Mouse (Mus musculus) midbrain, embryonic 16.5 days (tissue): ENCODE data around the gene Ahcyl1. TPM values are rescaled to one million over a fixed set of nuclear protein-coding genes. Genes with fewer than 3 reads are reported as not detected.
A peak's percentile ranks its signal among the peaks of the same experiment; 100 is the strongest.

ENCODE experiments used
- ATAC-seq: fragments of 200-750 bp; cut with Nextera tagmentation; 2 replicates; pipeline ENCODE4 v1.8.0; 2017; ENCODE audit warnings: moderate TSS enrichment
- H3K27ac ChIP-seq: fragments of 300-500 bp; sonication (generic); 2 replicates; pipeline ENCODE4 v1.5.1; 2014; ENCODE audit warnings: mild to moderate bottlenecking, low read length, mixed read lengths
- H3K27me3 ChIP-seq: fragments of 300-500 bp; sonication (generic); 2 replicates; pipeline ENCODE4 v1.6.1; 2014; ENCODE audit warnings: low read depth, low read length, mixed read lengths; ENCODE audit not compliant: control insufficient read depth, insufficient read depth
- H3K36me3 ChIP-seq: fragments of 300-500 bp; sonication (generic); 2 replicates; pipeline ENCODE4 v1.6.1; 2014; ENCODE audit warnings: mild to moderate bottlenecking, low read length, moderate library complexity, mixed read lengths; ENCODE audit not compliant: control insufficient read depth, insufficient read depth
- H3K4me1 ChIP-seq: fragments of 300-500 bp; sonication (generic); 2 replicates; pipeline ENCODE4 v1.6.1; 2014; ENCODE audit warnings: mild to moderate bottlenecking, low read length, mixed read lengths; ENCODE audit not compliant: control insufficient read depth, insufficient read depth
- H3K4me2 ChIP-seq: fragments of 300-500 bp; sonication (generic); 2 replicates; pipeline ENCODE4 v1.6.1; 2014; ENCODE audit warnings: mild to moderate bottlenecking, low read length, mixed read lengths
- H3K4me3 ChIP-seq: fragments of 300-500 bp; sonication (generic); 2 replicates; pipeline ENCODE4 v1.5.1; 2014; ENCODE audit warnings: low read depth, mild to moderate bottlenecking, low read length, moderate library complexity, mixed read lengths
- H3K9ac ChIP-seq: fragments of 300-500 bp; sonication (generic); 2 replicates; pipeline ENCODE4 v1.6.1; 2014; ENCODE audit warnings: low read depth, low read length, mixed read lengths
- H3K9me3 ChIP-seq: fragments of 300-500 bp; sonication (generic); replicated peaks from 2 replicates; pipeline ENCODE4 v1.6.1; 2014; ENCODE audit warnings: mild to moderate bottlenecking, low read length, mixed read lengths; ENCODE audit not compliant: control insufficient read depth, poor library complexity, severe bottlenecking
- whole genome bisulfite sequencing: fragments of 180-500 bp; shearing (Covaris S2); extraction: QIAGEN DNeasy Blood & Tissue Kit; methylation state at CpG from one replicate; pipeline ENCODE4 v1.1.7; 2014; 5-methylcytosine and 5-hydroxymethylcytosine counted together
- polyA plus RNA-seq: library from polyadenylated mRNA; unstranded; fragments of >200 nt; fragmentation: Nextera tagmentation; extraction: Ambion mirVana; gene quantifications from 2 replicates; pipeline ENCODE4 v1.2.1, GENCODE M21; 2015

Gene Ahcyl1
- polyA plus RNA-seq, 1 experiment from 2014 or later = 114 TPM

DNA sequence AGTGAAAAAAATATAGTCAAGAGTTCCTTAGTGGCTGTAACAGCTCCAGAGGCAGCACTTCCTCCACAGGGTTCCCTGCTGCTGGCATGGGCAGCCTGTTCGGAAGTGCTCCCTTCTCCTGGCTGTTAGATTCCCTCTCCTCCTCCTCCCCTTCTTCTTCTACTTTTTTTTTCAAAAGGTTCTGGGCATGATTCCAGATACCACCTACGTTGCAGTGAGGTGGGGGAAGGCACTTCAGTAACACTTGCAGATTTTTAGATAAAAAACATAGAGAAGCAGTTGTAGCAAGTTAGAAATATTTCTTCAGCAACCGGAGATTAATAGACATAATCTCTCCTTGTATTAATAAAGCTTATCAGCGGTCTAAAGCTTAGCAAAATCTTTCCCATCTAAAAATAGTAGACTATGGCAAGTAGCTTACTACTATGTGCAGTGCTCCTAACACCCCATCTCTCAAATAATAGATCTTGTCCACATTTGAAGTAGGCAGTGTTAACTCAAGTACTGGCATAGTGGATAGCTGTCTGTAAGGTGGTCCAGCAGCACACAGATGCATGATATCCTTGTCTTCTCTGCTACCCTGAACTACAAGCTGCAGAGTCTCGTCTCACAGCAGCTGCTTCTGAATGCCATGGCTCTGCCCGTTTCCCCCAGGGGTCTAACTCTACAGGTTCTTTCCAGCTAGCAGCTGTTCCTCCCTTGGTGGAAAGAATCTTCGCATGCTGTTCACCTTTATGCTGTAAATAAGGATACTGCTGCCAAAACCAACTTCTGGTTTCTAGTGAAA, 15.4 kb downstream of the Ahcyl1 start:
- Histone ChIP-seq H3K9me3 (no peaks in the 10 kb centered on the region), H3K27me3 (no peaks in the 10 kb centered on the region), H3K4me3 (no peak overlapping the region), H3K4me2 (no peak overlapping the region), H3K36me3 (no peaks in the 10 kb centered on the region), H3K9ac (no peak overlapping the region), H3K4me1 (peaks cover 16% of the 10 kb centered on the region), H3K27ac (peak overlapping the region; percentile 23; the same call in 1 of the 2 replicates)
- ATAC-seq = peak; percentile 58; the same call in 1 of the 2 replicates
- WGBS = 34% methylated on average over 7 of the region's 7 CpGs

DNA sequence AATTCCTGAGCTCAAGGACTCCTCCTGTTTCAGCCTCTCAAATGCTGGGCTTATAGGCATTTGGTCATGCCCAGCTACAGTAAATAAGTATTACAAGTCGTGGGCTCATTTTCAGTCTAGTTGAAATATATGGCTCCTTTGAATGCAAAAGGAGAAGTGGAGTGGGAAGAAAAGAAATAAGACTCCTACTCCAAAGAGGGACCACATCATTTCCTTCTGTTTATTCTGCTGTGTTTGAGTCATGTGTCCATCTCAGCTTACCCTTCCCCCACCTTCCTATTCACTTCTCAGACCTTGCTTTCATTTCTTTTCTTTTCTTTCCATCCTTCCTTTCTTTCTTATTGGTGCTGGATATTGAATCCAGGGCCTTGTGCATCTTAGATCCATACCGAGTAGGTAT, 24.9 kb downstream of the Ahcyl1 start:
- WGBS = 97% methylated on average over 2 of the region's 2 CpGs
- H3K4me2 ChIP-seq = no peak overlapping the region
- no peak for ATAC-seq

DNA sequence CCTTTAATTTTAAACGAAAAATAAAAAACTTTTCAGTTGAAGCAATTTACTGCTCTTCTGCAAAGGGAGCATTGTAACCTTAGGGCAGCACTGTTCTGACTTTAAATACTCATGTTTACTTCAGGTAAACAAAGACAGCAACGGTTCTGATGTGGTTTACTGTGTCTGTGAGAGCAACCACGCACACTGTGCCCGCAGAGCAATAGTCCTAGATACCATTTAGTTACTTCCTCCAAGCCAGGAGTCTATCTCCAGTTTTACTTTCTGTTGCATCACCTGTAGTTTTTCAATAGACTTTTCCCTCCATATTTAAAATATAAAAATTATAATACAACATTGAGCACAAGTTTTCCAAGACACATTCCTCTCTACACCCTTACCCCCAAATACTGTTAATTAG, 25.9 kb downstream of the Ahcyl1 start:
- no peaks in the 10 kb centered on the region for H3K4me1 ChIP-seq
- H3K9ac ChIP-seq = no peak overlapping the region
- no peaks in the 10 kb centered on the region for H3K27me3 ChIP-seq
- H3K36me3 ChIP-seq = peaks cover 38% of the 10 kb centered on the region
- H3K4me3 ChIP-seq = no peak overlapping the region
- no peaks in the 10 kb centered on the region for H3K9me3 ChIP-seq
- no peak overlapping the region for H3K4me2 ChIP-seq
- 92% methylated on average over 4 of the region's 4 CpGs for WGBS
- H3K27ac ChIP-seq = no peak overlapping the region
- ATAC-seq = no peak

More for the DNA sequence above, 24.9 kb downstream of the Ahcyl1 start:
- Histone ChIP-seq H3K36me3 (peaks cover 36% of the 10 kb centered on the region), H3K4me1 (no peaks in the 10 kb centered on the region), H3K4me3 (no peak overlapping the region), H3K9ac (no peak overlapping the region), H3K9me3 (no peaks in the 10 kb centered on the region), H3K27me3 (no peaks in the 10 kb centered on the region), H3K27ac (no peak overlapping the region)

DNA sequence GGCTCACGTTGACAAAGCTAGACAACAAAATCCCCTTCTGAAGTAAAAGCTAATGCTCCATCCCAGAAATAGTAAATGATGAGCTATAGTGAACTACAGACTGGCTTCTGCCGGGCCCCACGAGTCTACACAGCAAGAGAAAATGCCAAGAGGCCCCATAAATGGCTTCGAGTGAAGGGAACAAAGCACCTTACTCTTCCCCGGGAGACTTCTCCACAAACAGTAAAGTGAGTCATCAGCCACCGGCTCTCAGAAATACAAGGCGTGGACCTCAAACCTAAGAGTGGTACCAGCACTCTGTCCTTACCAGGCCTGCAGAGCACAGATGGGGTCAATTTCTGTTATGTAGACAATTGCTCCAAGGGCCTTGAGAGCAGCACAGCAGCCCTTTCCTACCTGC, 27.6 kb downstream of the Ahcyl1 start:
- ATAC-seq = no peak
- 91% methylated on average over 7 of the region's 7 CpGs for WGBS

DNA sequence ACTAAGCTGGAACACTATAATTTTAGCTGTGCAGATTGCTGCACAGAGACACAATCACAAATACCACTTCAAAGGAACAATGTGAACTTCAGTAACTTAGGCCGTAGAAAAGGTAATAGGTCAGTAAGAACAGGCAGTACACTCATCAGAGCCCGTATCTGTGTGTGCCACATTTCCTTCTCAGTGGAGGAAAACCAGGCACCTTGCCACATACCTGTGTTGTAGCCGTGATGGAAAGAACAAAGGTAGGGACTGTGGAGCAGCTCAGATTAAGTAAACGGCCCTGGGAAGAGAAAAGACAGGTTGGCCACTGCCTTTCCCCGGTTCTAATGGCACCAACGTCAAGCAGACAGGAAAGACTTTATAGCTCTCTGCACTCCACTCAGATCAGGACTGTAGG, 28.9 kb downstream of the Ahcyl1 start:
- no peak overlapping the region for H3K4me3 ChIP-seq
- no peak overlapping the region for H3K4me2 ChIP-seq
- H3K27me3 ChIP-seq = no peaks in the 10 kb centered on the region
- H3K4me1 ChIP-seq = no peaks in the 10 kb centered on the region
- no peak overlapping the region for H3K9ac ChIP-seq
- no peak overlapping the region for H3K27ac ChIP-seq
- no peak for ATAC-seq
- H3K36me3 ChIP-seq = peaks cover 47% of the 10 kb centered on the region
- H3K9me3 ChIP-seq = no peaks in the 10 kb centered on the region
- 88% methylated on average over 6 of the region's 6 CpGs for WGBS

More for the DNA sequence above, 27.6 kb downstream of the Ahcyl1 start:
- Histone ChIP-seq H3K4me3 (no peak overlapping the region), H3K9me3 (no peaks in the 10 kb centered on the region), H3K9ac (no peak overlapping the region), H3K27me3 (no peaks in the 10 kb centered on the region), H3K36me3 (peaks cover 51% of the 10 kb centered on the region), H3K4me2 (no peak overlapping the region), H3K27ac (no peak overlapping the region), H3K4me1 (no peaks in the 10 kb centered on the region)

DNA sequence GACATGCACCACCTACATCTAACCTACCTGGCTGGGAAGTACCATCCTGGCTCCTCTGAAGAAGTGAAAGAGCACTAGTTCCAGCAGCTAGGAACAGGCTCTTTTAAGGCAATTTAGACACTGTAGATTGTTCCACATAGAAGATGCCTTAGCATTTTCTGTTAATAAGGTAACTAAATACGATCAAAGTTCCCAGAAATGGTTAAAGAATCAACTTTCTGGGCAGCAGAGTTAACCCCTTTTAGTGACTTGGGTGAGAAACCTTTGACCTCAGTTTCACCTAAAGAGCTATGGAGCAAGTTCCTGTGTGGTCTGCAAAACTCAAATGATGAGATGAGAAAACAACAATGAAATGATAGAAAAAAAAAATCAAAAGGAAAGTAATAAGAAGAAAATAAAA, 31.7 kb downstream of the Ahcyl1 start:
- Histone ChIP-seq H3K36me3 (peaks cover 50% of the 10 kb centered on the region), H3K4me2 (no peak overlapping the region), H3K9ac (no peak overlapping the region), H3K9me3 (no peaks in the 10 kb centered on the region), H3K4me1 (no peaks in the 10 kb centered on the region), H3K27me3 (no peaks in the 10 kb centered on the region), H3K27ac (no peak overlapping the region), H3K4me3 (no peak overlapping the region)
- WGBS = 91% methylated on average over 1 of the region's 1 CpGs
- ATAC-seq = no peak

DNA sequence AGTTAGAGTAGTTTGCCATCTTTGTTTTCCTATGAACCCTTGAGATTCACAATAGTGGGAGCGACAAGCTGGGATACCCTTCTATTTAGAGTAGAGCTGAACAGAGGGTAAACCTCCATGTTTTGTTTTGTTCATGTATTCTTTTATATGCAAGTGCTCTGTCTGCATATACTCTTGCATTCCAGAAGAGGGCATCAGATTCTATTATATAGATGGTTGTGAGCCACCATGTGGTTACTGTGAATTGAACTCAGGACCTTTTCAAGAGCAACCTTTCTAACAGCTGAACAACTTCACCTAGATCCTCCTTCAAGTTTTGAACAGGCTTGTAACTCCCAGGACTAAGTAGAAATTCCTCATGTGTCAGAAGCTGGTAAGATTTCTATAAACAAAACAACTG, 37.4 kb downstream of the Ahcyl1 start:
- Histone ChIP-seq H3K4me1 (no peaks in the 10 kb centered on the region), H3K4me2 (no peak overlapping the region), H3K27me3 (no peaks in the 10 kb centered on the region), H3K27ac (no peak overlapping the region), H3K9ac (no peak overlapping the region), H3K4me3 (no peak overlapping the region), H3K9me3 (no peaks in the 10 kb centered on the region), H3K36me3 (peaks cover 21% of the 10 kb centered on the region)
- 84% methylated on average over 1 of the region's 1 CpGs for WGBS
- ATAC-seq = no peak

DNA sequence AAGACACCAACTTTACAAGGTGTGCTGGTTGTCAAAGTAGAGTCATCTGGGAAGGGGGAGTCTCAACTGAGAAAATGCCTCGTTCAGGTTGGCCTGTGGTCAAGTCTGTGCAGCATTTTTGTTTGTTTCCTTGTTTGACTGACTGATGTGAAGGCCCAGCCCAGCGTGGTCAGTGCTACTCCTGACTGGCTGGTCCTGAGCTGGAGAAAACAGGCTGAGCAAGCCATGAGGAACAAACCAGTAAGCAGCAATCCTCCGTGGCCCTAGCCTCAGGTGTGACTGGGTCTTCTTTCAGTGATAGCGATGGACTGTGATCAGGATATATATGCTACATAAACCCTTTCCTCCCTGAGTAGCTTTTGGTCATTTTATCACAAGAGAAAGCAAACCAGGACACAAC, 39.5 kb downstream of the Ahcyl1 start:
- ATAC-seq = no peak
- no peak overlapping the region for H3K27ac ChIP-seq
- H3K4me3 ChIP-seq = no peak overlapping the region
- no peaks in the 10 kb centered on the region for H3K4me1 ChIP-seq
- no peaks in the 10 kb centered on the region for H3K9me3 ChIP-seq
- peaks cover 14% of the 10 kb centered on the region for H3K36me3 ChIP-seq
- WGBS = 85% methylated on average over 4 of the region's 4 CpGs
- H3K4me2 ChIP-seq = no peak overlapping the region
- H3K9ac ChIP-seq = no peak overlapping the region
- H3K27me3 ChIP-seq = no peaks in the 10 kb centered on the region

DNA sequence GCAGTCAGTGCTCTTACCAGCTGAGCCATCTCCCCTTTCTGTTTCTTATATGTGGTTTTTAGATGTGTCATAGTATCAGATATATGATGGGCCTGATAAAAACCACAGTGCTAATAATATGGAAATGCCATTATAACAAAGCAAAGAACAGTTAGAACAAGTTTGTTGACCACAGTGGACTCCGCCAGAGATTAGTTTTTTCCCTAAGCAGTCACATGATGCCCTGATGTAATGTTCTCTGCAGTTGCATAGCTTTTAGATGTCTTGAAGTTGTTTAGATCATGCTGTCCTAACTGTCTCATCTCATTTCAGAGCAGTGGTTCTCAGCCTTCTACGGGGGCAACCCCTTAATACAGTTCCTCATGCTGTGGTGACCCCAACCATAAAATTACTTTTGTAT, 40.2 kb downstream of the Ahcyl1 start:
- Histone ChIP-seq H3K9ac (no peak overlapping the region), H3K9me3 (no peaks in the 10 kb centered on the region), H3K4me2 (no peak overlapping the region), H3K36me3 (peaks cover 13% of the 10 kb centered on the region), H3K4me3 (no peak overlapping the region), H3K27me3 (no peaks in the 10 kb centered on the region), H3K27ac (no peak overlapping the region), H3K4me1 (no peaks in the 10 kb centered on the region)
- 96% methylated on average over 2 of the region's 2 CpGs for WGBS
- no peak for ATAC-seq
